Mouse (Mus musculus) embryonic facial prominence, embryonic 15.5 days (tissue): ENCODE results near the gene Rps29. TPM values are rescaled to one million over a fixed set of nuclear protein-coding genes. Genes with fewer than 3 reads are reported as not detected.

ENCODE experiments used
- ATAC-seq: fragments of 200-750 bp; cut with Nextera tagmentation; 2 replicates; pipeline ENCODE4 v1.8.0; 2017; ENCODE audit warnings: low read depth, moderate TSS enrichment; ENCODE audit not compliant: insufficient number of reproducible peaks, low FRiP score, low TSS enrichment
- H3K27ac ChIP-seq: fragments of 300-500 bp; sonication (generic); replicated peaks from 2 replicates; pipeline ENCODE4 v1.5.1; 2015; ENCODE audit warnings: mild to moderate bottlenecking, inconsistent platforms
- H3K27me3 ChIP-seq: fragments of 300-500 bp; sonication (generic); 2 replicates; pipeline ENCODE4 v1.6.1; 2015; ENCODE audit warnings: inconsistent platforms
- H3K36me3 ChIP-seq: fragments of 300-500 bp; sonication (generic); 2 replicates; pipeline ENCODE4 v1.6.1; 2015; ENCODE audit warnings: mild to moderate bottlenecking, inconsistent platforms
- H3K4me1 ChIP-seq: fragments of 300-500 bp; sonication (generic); 2 replicates; pipeline ENCODE4 v1.6.1; 2015; ENCODE audit warnings: inconsistent platforms
- H3K4me2 ChIP-seq: fragments of 300-500 bp; sonication (generic); replicated peaks from 2 replicates; pipeline ENCODE4 v1.6.1; 2015; ENCODE audit warnings: mild to moderate bottlenecking, inconsistent platforms
- H3K4me3 ChIP-seq: fragments of 300-500 bp; sonication (generic); replicated peaks from 2 replicates; pipeline ENCODE4 v1.5.1; 2015; ENCODE audit warnings: mild to moderate bottlenecking, inconsistent platforms
- H3K9ac ChIP-seq: fragments of 300-500 bp; sonication (generic); 2 replicates; pipeline ENCODE4 v1.6.1; 2015; ENCODE audit warnings: inconsistent platforms
- H3K9me3 ChIP-seq: fragments of 300-500 bp; sonication (generic); replicated peaks from 2 replicates; pipeline ENCODE4 v1.6.1; 2016; ENCODE audit warnings: inconsistent platforms
- WGBS: fragments of 180-500 bp; shearing (Covaris S2); methylation state at CpG from one replicate; pipeline ENCODE4 v1.1.7; 2015; 5-methylcytosine and 5-hydroxymethylcytosine counted together
- polyA plus RNA-seq: library from polyadenylated mRNA; unstranded; fragments of >200 nt; fragmentation: Nextera tagmentation; extraction: Ambion mirVana; gene quantifications from 2 replicates; pipeline ENCODE4 v1.2.1, GENCODE M21; 2015

Rps29 gene
- polyA plus RNA-seq, 1 experiment from 2014 or later, result 1,796 TPM

DNA sequence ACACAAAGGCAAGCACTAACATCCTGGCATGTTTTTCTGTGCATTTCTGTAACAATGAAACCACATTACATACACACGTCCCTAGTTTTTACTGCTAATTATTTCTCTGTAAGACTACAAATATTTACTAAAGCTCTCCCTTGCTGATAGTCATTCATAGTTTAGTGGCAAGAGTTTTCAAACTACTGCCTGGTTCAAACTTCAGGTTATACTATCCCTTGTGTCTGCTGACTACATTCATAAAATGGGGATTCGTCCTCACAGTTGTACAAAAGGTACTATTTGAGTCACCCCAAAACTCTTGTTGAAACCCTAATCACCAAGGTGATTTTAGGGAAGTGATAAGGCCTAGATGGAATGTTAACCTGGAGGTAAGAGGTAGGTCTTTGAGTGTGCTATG is 3.1 kb downstream of the Rps29 start:
- Histone ChIP-seq H3K27ac (no peak overlapping the region), H3K9ac (no peak overlapping the region), H3K9me3 (no peaks in the 10 kb centered on the region), H3K27me3 (no peaks in the 10 kb centered on the region), H3K4me2 (no peak overlapping the region), H3K36me3 (peaks cover 18% of the 10 kb centered on the region), H3K4me1 (peaks cover 9% of the 10 kb centered on the region; the same call in 1 of the 2 replicates), H3K4me3 (no peak overlapping the region)
- WGBS, result 78% methylated on average over 2 of the region's 2 CpGs
- ATAC-seq, result no peak

DNA sequence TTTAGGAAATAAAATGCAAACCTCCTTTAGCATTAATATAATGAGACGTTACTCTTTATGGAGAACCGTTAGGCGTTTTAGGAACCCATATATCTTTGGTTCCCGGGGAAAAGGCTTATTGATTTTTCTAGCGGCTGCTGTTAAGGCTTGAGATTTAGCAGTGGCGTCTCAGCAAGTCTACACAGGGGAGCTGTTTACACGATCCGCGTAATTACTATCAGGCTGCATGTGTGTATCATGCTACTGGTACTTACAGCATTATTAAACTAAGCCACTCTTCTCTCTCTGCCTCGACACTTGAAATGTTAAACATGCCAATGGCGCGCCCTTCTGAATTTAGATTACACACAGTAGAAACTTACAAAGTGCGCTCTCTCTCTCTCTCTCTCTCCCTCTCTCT is 8.9 kb downstream of the Rps29 start:
- ATAC-seq, result no peak
- Histone ChIP-seq H3K9ac (no peak overlapping the region), H3K4me1 (no peaks in the 10 kb centered on the region), H3K27me3 (no peaks in the 10 kb centered on the region), H3K27ac (no peak overlapping the region), H3K9me3 (no peaks in the 10 kb centered on the region), H3K36me3 (no peaks in the 10 kb centered on the region), H3K4me2 (no peak overlapping the region), H3K4me3 (no peak overlapping the region)
- 76% methylated on average over 13 of the region's 13 CpGs for WGBS

DNA sequence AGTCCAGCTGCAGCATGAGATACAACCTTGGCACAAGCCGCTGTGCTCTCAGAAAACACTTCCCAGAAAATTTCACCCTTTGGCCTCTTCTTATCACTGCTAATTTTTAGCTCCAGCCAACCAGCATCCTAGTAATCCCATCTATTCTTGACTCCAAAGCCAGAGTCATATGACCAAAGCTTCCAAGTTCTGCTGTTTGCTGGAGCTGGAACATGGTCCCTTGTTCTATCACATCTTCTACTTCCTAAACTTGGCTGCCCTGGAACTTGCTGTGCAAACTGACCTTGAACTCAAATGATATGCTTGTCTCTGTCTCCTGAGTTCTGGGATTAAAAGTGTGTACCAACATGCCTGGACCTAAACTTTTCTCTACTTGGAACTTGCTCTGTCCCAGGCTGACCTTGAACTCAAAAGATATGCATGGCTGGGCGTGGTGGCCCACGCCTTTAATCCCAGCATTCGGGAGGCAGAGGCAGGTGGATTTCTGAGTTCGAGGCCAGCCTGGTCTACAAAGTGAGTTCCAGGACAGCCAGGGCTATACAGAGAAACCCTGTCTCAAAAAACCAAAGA is 11.7 kb downstream of the Rps29 start:
- no peak overlapping the region for H3K27ac ChIP-seq
- no peaks in the 10 kb centered on the region for H3K9me3 ChIP-seq
- no peaks in the 10 kb centered on the region for H3K4me1 ChIP-seq
- no peak overlapping the region for H3K4me3 ChIP-seq
- WGBS, result 89% methylated on average over 5 of the region's 5 CpGs
- no peak overlapping the region for H3K4me2 ChIP-seq
- H3K9ac ChIP-seq, result no peak overlapping the region
- H3K27me3 ChIP-seq, result no peaks in the 10 kb centered on the region
- H3K36me3 ChIP-seq, result no peaks in the 10 kb centered on the region
- ATAC-seq, result no peak

DNA sequence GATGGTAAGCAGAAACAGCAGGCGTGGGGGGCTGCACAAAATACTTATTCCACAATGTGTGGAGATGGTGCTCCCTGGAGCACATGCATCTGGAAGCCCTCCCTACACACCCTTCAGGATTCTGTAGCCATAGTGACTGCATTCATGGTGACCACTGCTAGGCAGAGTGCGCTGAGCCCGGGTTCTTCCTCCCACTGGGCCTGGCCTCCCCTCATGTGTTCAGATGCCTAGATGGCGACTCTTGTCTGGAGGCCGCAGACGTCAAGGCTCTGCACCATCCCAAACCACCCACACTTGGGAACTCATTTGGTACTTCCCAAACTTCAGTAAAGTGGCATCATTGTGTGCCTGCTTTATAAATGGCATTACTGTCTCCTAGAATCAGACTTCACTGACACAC is 15.5 kb downstream of the Rps29 start:
- no peak for ATAC-seq
- H3K4me2 ChIP-seq, result no peak overlapping the region
- H3K27me3 ChIP-seq, result no peaks in the 10 kb centered on the region
- H3K9me3 ChIP-seq, result no peaks in the 10 kb centered on the region
- WGBS, result 67% methylated on average over 6 of the region's 6 CpGs
- H3K27ac ChIP-seq, result no peak overlapping the region
- H3K4me1 ChIP-seq, result no peaks in the 10 kb centered on the region
- H3K4me3 ChIP-seq, result no peak overlapping the region
- H3K36me3 ChIP-seq, result no peaks in the 10 kb centered on the region
- H3K9ac ChIP-seq, result no peak overlapping the region

DNA sequence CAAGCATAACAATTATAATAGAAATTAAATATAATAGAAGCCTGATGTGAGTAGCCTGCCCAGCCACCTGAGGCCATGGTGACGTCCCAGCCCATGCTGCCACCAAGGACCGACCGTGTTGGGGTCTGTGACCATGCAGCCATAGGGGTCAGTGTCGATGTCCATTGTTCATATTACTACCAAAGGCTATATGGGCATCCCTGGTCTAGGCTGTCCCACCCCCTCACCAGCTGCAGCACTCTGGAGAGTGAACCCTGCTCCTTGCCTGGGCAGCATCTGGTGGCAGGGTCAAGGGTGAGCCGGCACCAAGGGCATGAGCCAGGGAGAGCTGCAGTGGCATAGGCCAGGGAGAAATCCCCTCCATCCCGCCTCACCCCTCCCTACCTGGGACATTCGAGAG is 19.1 kb downstream of the Rps29 start:
- peak; percentile 54; the same call in 1 of the 2 replicates for ATAC-seq
- no peak overlapping the region for H3K4me2 ChIP-seq
- no peaks in the 10 kb centered on the region for H3K9me3 ChIP-seq
- H3K36me3 ChIP-seq, result no peaks in the 10 kb centered on the region
- 84% methylated on average over 7 of the region's 7 CpGs for WGBS
- H3K9ac ChIP-seq, result no peak overlapping the region
- H3K27ac ChIP-seq, result no peak overlapping the region
- no peak overlapping the region for H3K4me3 ChIP-seq
- no peaks in the 10 kb centered on the region for H3K27me3 ChIP-seq
- no peaks in the 10 kb centered on the region for H3K4me1 ChIP-seq

DNA sequence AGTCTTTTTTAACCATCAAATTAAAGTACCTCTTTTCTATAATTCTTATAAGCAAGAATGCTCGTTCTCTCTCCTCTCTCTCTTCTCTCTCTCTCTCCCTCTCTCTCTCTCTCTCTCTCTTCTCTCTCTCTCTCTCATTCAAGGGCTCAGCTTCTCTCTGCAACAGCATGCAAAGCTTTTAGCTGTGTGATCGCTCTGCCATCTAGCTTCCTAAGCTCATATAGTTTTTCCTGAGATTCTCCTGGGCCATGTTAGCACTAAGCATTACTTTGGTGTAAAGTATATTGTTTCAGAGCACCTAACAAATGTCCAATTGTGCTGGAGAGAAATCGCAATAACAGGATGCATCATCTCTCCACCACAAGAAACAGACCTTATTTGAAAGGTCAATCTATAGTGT is 19.8 kb downstream of the Rps29 start:
- Histone ChIP-seq H3K9ac (no peak overlapping the region), H3K27me3 (no peaks in the 10 kb centered on the region), H3K9me3 (no peaks in the 10 kb centered on the region), H3K36me3 (no peaks in the 10 kb centered on the region), H3K4me3 (no peak overlapping the region), H3K4me1 (no peaks in the 10 kb centered on the region), H3K27ac (no peak overlapping the region), H3K4me2 (no peak overlapping the region)
- ATAC-seq, result no peak
- WGBS, result 94% methylated on average over 3 of the region's 3 CpGs

DNA sequence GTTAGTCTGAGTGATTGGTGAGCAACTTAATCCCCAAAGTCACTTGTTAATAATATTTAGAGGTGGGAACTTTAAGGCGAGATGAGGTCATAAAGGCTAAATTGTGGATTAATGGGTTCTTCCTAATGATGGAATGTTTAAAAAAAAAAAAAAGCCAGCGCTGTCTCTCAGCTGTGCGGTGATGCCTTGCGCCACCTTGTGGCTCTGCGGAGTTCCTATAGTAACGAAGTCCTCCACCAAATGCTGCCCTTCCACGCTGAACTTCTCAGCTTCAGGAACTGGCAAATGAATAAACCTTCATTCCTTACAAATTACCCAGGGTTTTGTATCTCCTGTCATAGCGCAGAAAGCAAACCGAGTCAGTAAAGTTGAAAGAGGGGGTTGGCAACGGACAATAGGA is 27.0 kb downstream of the Rps29 start:
- no peak overlapping the region for H3K4me3 ChIP-seq
- H3K27me3 ChIP-seq, result no peaks in the 10 kb centered on the region
- 12% methylated on average over 10 of the region's 10 CpGs for WGBS

DNA sequence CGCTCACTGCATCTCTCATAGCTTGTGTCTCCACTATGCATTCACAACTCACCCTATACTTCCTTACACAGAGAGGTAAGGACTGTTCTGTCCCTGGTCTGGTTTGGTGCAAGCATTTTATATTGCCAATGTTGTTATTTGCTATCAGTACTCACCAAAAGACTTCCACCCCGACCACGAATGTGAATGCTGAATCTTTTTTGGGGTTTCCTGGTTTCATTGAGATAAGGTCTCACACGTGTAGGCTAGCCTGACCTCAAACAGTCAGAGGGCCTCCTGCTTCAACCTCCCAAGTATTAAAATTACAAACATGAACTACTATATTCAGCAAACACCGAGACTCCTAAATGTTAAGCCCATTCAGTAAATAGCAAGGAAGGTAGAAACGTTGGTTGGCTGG is 27.7 kb downstream of the Rps29 start:
- no peak overlapping the region for H3K27ac ChIP-seq
- H3K27me3 ChIP-seq, result no peaks in the 10 kb centered on the region
- no peak overlapping the region for H3K4me2 ChIP-seq
- H3K4me1 ChIP-seq, result no peaks in the 10 kb centered on the region
- H3K4me3 ChIP-seq, result no peak overlapping the region
- no peaks in the 10 kb centered on the region for H3K36me3 ChIP-seq
- H3K9me3 ChIP-seq, result no peaks in the 10 kb centered on the region
- ATAC-seq, result no peak
- no peak overlapping the region for H3K9ac ChIP-seq
- 81% methylated on average over 6 of the region's 6 CpGs for WGBS

More for the DNA sequence above, 27.0 kb downstream of the Rps29 start:
- Histone ChIP-seq H3K36me3 (no peaks in the 10 kb centered on the region), H3K27ac (no peak overlapping the region), H3K4me1 (no peaks in the 10 kb centered on the region), H3K9ac (no peak overlapping the region), H3K4me2 (no peak overlapping the region), H3K9me3 (no peaks in the 10 kb centered on the region)
- ATAC-seq, result no peak

DNA sequence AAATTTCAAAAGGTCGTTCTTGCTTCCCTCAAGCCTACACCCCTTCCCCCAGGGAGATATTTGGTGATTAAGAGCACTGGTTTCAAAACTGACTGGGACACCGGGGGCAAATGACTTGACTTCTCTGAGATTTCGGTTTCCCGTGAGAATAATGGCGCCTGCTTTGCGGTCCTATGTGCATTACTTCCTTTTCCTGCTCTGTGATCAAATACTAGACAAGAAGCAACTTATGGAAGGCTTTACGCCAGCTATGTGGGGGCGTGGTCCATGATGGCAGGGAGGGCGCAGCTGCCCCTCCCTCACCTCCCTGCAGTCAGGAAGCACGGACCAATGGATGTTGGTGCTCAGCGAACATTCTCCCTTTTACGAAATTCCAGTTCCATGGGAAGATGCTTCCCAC is 28.5 kb downstream of the Rps29 start:
- no peaks in the 10 kb centered on the region for H3K36me3 ChIP-seq
- no peaks in the 10 kb centered on the region for H3K9me3 ChIP-seq
- no peaks in the 10 kb centered on the region for H3K4me1 ChIP-seq
- no peak overlapping the region for H3K4me3 ChIP-seq
- no peaks in the 10 kb centered on the region for H3K27me3 ChIP-seq
- no peak overlapping the region for H3K9ac ChIP-seq
- ATAC-seq, result no peak
- H3K27ac ChIP-seq, result no peak overlapping the region
- 69% methylated on average over 12 of the region's 12 CpGs for WGBS
- peak overlapping the region; percentile 15; the same call in 1 of the 2 replicates for H3K4me2 ChIP-seq

DNA sequence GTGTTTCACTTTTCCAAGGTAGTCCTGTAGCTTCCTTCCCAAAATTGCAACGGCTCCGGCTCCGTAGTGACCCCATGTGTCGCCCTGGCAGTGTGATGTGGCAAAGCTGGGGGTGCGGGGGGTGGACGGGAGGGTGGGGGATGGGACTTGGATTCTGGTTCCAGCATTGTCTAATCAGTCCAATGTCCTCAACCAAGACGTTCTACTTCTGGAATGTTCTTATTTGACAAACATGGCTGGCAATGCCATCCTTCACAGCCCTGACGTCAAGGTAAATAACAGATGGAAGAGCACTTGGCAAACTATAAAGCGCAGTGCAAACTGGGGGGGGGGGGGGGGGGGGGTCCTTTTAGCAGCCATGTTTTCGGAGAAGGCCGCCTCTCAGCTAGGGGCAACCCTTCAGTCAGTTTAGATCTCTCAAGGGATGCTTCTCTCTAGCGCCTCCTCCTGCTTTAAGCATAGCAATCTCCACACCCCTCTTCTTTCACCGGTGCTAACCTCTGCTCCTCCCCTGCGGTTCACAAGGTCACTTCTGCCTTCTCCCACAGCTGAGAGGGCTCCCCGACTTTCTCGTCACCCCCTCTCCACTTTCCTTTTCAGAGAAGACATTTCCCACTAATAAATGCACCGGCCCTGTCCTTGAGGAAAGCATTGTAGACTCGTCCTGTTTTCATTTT is 29.2 kb downstream of the Rps29 start:
- H3K4me2 ChIP-seq, result peak overlapping the region; percentile 15
- WGBS, result 42% methylated on average over 18 of the region's 18 CpGs
- no peak for ATAC-seq
- H3K4me3 ChIP-seq, result no peak overlapping the region
- H3K27ac ChIP-seq, result no peak overlapping the region
- H3K4me1 ChIP-seq, result no peaks in the 10 kb centered on the region
- no peak overlapping the region for H3K9ac ChIP-seq
- H3K36me3 ChIP-seq, result no peaks in the 10 kb centered on the region
- H3K9me3 ChIP-seq, result no peaks in the 10 kb centered on the region
- H3K27me3 ChIP-seq, result no peaks in the 10 kb centered on the region

DNA sequence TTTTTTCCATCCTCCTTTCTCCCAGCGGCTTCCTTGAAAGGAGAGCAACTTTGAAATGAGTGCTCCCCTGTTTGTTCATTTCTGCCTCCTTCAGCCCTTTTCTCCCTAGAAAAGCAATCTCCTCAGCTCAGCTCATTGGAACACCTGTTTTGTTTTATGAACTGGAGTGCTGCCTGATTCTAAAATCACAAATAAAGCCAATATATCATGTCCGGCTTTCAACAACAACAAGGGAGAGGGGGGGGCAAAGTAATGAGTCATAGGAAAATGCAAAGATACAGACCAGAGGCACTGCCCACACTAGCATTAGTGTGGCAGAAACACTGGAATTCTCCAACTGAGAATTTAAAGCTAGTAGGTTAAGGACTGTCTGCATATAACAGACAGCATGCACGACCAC is 31.4 kb downstream of the Rps29 start:
- Histone ChIP-seq H3K27me3 (no peaks in the 10 kb centered on the region), H3K4me2 (no peak overlapping the region), H3K4me1 (no peaks in the 10 kb centered on the region), H3K9me3 (no peaks in the 10 kb centered on the region), H3K36me3 (no peaks in the 10 kb centered on the region), H3K9ac (no peak overlapping the region), H3K4me3 (no peak overlapping the region), H3K27ac (peak overlapping the region; percentile 48; the same call in 1 of the 2 replicates)
- no peak for ATAC-seq
- 66% methylated on average over 3 of the region's 3 CpGs for WGBS

DNA sequence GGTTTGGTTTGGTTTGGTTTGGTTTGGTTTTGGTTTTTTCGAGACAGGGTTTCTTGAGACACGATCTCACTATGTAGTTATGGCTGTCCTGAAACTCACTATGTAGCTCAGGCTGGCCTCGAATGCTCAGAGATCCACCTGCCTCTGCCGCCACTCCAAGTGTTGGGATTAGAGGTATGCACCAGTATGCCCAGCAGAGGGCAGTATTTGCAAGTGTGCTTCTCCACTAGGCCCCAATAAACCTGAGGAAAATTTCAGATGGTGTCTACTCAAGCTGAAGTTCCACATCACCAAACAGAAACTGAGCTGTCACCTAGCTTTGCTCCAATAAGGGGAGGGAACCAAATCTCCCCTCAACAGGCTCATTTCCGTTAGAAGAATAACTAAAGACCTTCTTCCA is 31.8 kb downstream of the Rps29 start:
- Histone ChIP-seq H3K27ac (peak overlapping the region; percentile 48), H3K27me3 (no peaks in the 10 kb centered on the region), H3K36me3 (no peaks in the 10 kb centered on the region), H3K4me1 (no peaks in the 10 kb centered on the region), H3K9ac (no peak overlapping the region), H3K4me3 (no peak overlapping the region), H3K9me3 (no peaks in the 10 kb centered on the region), H3K4me2 (no peak overlapping the region)
- ATAC-seq, result no peak
- WGBS, result 90% methylated on average over 5 of the region's 5 CpGs
